Mouse (Mus musculus): Measurements from ENCODE around the gene Pkd1. TPM values are rescaled to one million over a fixed set of nuclear protein-coding genes. Genes with fewer than 3 reads are reported as not detected.

Pkd1 gene
- polyA plus RNA-seq, 1 experiment from 2014 or later, result 26.3 TPM

DNA sequence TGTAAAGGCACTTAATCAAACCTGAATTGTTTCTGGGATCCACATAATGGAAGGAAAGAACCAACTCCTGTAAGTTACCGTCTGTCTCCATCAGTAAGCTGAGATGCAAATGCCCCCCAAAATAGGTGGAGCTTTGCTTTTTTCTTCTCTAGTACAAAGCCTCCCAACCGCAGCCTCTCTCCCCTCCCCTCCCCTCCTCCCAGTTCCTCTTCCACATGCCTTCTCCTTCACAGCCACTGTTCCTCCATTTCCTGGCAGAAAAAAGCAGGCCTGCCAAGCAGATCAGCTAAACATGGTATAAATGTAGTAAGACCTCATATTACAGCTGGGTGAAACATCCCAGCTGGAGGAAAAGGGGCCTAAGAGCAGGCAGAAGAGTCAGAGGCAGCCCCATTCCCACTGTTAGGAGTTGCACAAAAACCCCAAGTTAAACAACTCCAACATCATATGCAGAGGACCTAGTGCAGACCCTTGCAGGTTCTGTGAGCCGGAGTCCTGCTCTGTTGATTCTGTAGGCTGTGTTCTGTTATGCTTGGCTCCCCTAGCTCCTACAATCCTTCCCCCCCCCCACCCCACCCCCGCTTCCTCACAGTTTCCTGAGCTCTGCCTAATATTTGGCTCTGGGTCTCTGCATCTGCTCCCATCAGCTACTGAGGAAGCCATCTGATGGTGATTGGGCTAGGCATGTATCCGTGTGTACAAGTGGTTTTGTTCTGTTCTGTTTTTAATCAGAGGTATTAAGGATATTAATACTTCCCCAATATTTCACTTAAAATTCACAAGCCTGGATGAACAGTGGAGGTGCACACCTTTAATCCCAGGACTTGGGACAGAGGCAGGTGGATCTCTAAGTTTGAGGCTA, 34.2 kb downstream of the Pkd1 start:
- ATAC-seq (peak; percentile 25; the same call in 1 of the 2 replicates), DNase-seq (ENCODE audit: low spot score) (peak; percentile 70)
- Histone ChIP-seq H3K27me3 (replicated peaks; ENCODE audit: insufficient read depth, low read length) (no peaks in the 10 kb centered on the region), H3K4me2 (replicated peaks; ENCODE audit: low read depth, low read length) (no peak overlapping the region), H3K9ac (replicated peaks; ENCODE audit: low read depth) (no peak overlapping the region), H3K36me3 (ENCODE audit: insufficient read depth, low read length) (peaks cover 55% of the 10 kb centered on the region), H3K4me1 (ENCODE audit: insufficient read depth, low read depth, low read length) (no peaks in the 10 kb centered on the region), H3K9me3 (ENCODE audit: low read length) (no peaks in the 10 kb centered on the region), H3K27ac (ENCODE audit: low read length) (peak overlapping the region; percentile 58), H3K4me3 (ENCODE audit: low read depth, low read length) (no peak overlapping the region)
- 60% methylated on average over 5 of the region's 5 CpGs for WGBS
- no peak for TF ChIP-seq CTCF (IDR thresholded peaks at IDR 0.05)
- no peak for TF ChIP-seq EP300 (IDR thresholded peaks at IDR 0.05)

DNA sequence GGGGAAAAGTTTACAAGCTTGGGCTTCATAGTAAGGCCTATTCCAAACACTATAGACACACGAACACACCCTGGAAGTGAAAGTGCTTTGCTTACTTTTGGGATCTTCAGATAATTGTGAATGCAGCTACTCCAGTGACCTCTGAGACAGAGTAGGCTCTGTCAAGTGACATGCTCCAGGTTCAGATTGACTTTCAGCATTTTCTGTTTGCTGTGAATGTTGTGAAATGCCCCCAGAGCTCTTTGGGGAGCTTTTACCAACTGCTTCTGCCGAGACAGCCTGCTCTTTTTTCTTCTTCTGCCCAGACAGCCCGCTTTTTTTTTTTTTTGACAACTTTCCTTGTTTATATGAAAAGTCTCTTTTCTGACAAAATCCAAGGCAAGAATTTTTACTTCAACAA, 34.9 kb downstream of the Pkd1 start:
- TF ChIP-seq CTCF (IDR thresholded peaks at IDR 0.05) (no peak), EP300 (IDR thresholded peaks at IDR 0.05) (no peak)
- WGBS, result 35% methylated on average over 3 of the region's 3 CpGs
- ATAC-seq (peak; percentile 54), DNase-seq (ENCODE audit: low spot score) (peak; percentile 78)
- Histone ChIP-seq H3K4me2 (replicated peaks; ENCODE audit: low read depth, low read length) (no peak overlapping the region), H3K27ac (ENCODE audit: low read length) (peak overlapping the region; percentile 58), H3K9me3 (ENCODE audit: low read length) (no peaks in the 10 kb centered on the region), H3K27me3 (replicated peaks; ENCODE audit: insufficient read depth, low read length) (no peaks in the 10 kb centered on the region), H3K4me3 (ENCODE audit: low read depth, low read length) (no peak overlapping the region), H3K4me1 (ENCODE audit: insufficient read depth, low read depth, low read length) (no peaks in the 10 kb centered on the region), H3K36me3 (ENCODE audit: insufficient read depth, low read length) (peaks cover 54% of the 10 kb centered on the region), H3K9ac (replicated peaks; ENCODE audit: low read depth) (no peak overlapping the region)

DNA sequence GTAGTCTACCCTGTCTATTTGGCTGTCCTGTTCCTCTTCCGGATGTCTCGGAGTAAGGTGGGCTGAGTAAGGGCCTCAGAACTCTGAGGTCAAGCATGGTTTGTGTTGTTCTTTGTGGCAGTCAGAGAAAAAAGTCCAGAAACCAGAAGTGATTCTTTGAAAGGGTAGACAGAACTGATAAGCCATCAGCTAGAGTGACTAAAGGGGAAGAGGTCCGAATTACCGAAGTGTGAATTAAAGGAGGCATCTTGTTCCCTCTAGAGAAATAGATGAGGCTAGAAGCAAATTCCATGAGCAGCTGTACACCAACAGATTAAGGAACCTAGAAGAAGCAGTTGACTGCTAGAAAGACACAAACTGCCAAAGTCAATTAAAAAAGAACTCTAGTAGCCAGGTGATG, 36.9 kb downstream of the Pkd1 start:
- DNase-seq (ENCODE audit: low spot score), result no peak
- Histone ChIP-seq H3K36me3 (ENCODE audit: insufficient read depth, low read length) (peaks cover 44% of the 10 kb centered on the region), H3K4me2 (replicated peaks; ENCODE audit: low read depth, low read length) (no peak overlapping the region), H3K9ac (replicated peaks; ENCODE audit: low read depth) (no peak overlapping the region), H3K9me3 (ENCODE audit: low read length) (no peaks in the 10 kb centered on the region), H3K27ac (ENCODE audit: low read length) (no peak overlapping the region), H3K4me1 (ENCODE audit: insufficient read depth, low read depth, low read length) (no peaks in the 10 kb centered on the region), H3K4me3 (ENCODE audit: low read depth, low read length) (no peak overlapping the region), H3K27me3 (replicated peaks; ENCODE audit: insufficient read depth, low read length) (no peaks in the 10 kb centered on the region)
- 94% methylated on average over 4 of the region's 4 CpGs for WGBS
- TF ChIP-seq CTCF (IDR thresholded peaks at IDR 0.05) (no peak), EP300 (IDR thresholded peaks at IDR 0.05) (no peak)
- ATAC-seq, result no peak

DNA sequence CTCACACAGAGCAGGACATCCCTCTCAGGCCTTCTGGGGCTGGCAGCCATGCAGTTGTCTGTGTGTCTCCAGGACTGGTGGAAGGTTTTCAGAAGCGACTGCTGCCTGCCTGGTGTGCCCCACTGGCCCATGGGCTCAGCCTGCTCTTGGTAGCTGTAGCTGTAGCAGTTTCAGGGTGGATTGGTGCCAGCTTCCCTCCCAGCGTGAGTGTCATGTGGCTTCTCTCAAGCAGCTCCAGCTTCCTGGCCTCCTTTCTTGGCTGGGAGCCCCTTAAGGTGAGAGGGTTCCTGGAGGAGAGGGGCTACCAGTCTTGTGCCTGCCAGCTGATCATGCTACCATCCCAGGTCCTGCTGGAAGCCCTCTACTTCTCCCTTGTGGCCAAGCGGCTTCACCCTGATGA, 41.3 kb downstream of the Pkd1 start:
- H3K27ac ChIP-seq (ENCODE audit: low read length), result no peak overlapping the region
- no peaks in the 10 kb centered on the region for H3K27me3 ChIP-seq (replicated peaks; ENCODE audit: insufficient read depth, low read length)
- H3K9me3 ChIP-seq (ENCODE audit: low read length), result no peaks in the 10 kb centered on the region
- H3K36me3 ChIP-seq (ENCODE audit: insufficient read depth, low read length), result peaks cover 63% of the 10 kb centered on the region
- no peak overlapping the region for H3K4me3 ChIP-seq (ENCODE audit: low read depth, low read length)
- TF ChIP-seq EP300 (IDR thresholded peaks at IDR 0.05), result no peak
- DNase-seq (ENCODE audit: low spot score) (no peak), ATAC-seq (no peak)
- WGBS, result 72% methylated on average over 3 of the region's 3 CpGs
- no peak overlapping the region for H3K9ac ChIP-seq (replicated peaks; ENCODE audit: low read depth)
- no peak overlapping the region for H3K4me2 ChIP-seq (replicated peaks; ENCODE audit: low read depth, low read length)
- no peaks in the 10 kb centered on the region for H3K4me1 ChIP-seq (ENCODE audit: insufficient read depth, low read depth, low read length)

DNA sequence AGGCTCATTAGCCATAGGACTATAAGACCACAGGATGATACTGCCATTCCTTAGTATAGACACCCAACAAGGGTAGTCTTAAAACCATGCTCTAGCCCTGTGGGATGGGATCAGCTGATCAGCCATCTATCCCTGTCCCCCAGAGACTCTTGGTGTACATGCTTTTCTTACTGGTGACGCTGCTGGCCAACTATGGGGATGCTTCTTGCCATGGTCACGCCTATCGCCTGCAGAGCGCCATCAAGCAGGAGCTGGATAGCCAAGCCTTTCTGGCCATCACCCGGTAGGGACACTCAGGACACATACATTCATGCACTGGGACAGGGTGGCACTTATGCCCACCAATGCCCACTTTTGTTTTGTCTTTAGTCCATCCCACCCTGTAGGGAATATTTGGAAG, 42.1 kb downstream of the Pkd1 start:
- Histone ChIP-seq H3K9ac (replicated peaks; ENCODE audit: low read depth) (no peak overlapping the region), H3K4me2 (replicated peaks; ENCODE audit: low read depth, low read length) (no peak overlapping the region), H3K4me1 (ENCODE audit: insufficient read depth, low read depth, low read length) (no peaks in the 10 kb centered on the region), H3K27me3 (replicated peaks; ENCODE audit: insufficient read depth, low read length) (no peaks in the 10 kb centered on the region), H3K9me3 (ENCODE audit: low read length) (no peaks in the 10 kb centered on the region), H3K36me3 (ENCODE audit: insufficient read depth, low read length) (peaks cover 62% of the 10 kb centered on the region; the same call in 1 of the 2 replicates), H3K4me3 (ENCODE audit: low read depth, low read length) (no peak overlapping the region), H3K27ac (ENCODE audit: low read length) (no peak overlapping the region)
- 93% methylated on average over 5 of the region's 5 CpGs for WGBS
- no peak for ATAC-seq
- no peak for TF ChIP-seq EP300 (IDR thresholded peaks at IDR 0.05)
- no peak for DNase-seq (ENCODE audit: low spot score)

DNA sequence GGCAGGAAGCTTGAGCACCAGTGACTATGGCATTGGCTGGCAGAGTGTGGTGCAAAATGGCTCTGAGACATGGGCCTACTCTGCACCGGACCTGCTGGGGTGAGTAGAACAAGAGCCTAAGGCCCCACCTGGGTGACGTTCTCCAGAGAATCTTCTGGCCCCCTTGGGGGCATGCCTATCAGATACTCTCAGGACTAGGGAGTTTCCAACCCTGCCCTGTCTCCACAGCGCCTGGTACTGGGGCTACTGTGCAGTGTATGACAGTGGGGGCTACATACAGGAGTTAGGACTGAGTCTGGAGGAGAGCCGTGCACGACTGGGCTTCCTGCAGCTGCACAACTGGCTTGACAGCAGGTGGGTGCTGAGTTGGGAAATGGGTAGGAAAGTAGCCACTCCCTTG, 43.6 kb downstream of the Pkd1 start:
- ATAC-seq, result no peak

More for the DNA sequence above, 43.6 kb downstream of the Pkd1 start:
- Histone ChIP-seq H3K27ac (ENCODE audit: low read length) (no peak overlapping the region), H3K9me3 (ENCODE audit: low read length) (no peaks in the 10 kb centered on the region), H3K4me3 (ENCODE audit: low read depth, low read length) (no peak overlapping the region), H3K9ac (replicated peaks; ENCODE audit: low read depth) (no peak overlapping the region), H3K36me3 (ENCODE audit: insufficient read depth, low read length) (peaks cover 59% of the 10 kb centered on the region; the same call in 1 of the 2 replicates), H3K27me3 (replicated peaks; ENCODE audit: insufficient read depth, low read length) (no peaks in the 10 kb centered on the region), H3K4me1 (ENCODE audit: insufficient read depth, low read depth, low read length) (no peaks in the 10 kb centered on the region), H3K4me2 (replicated peaks; ENCODE audit: low read depth, low read length) (no peak overlapping the region)
- TF ChIP-seq CTCF (IDR thresholded peaks at IDR 0.05), result no peak
- no peak for TF ChIP-seq EP300 (IDR thresholded peaks at IDR 0.05)
- WGBS, result 78% methylated on average over 5 of the region's 5 CpGs
- DNase-seq (ENCODE audit: low spot score), result no peak
